Mouse (Mus musculus) left cerebral cortex, postnatal 10 days (tissue): ENCODE results near the gene Isyna1. TPM values are rescaled to one million over a fixed set of nuclear protein-coding genes. Genes with fewer than 3 reads are reported as not detected.

ENCODE experiments used
- DNase-seq, 2 experiments: peaks; one replicate each; pipeline ENCODE4 v3.0.0; 2021 to 2022; ENCODE audit warnings: low spot score in 2 of 2, mixed read lengths in 1 of 2; ENCODE audit errors: extremely low spot score in 1 of 2
- intact Hi-C: fragments of 180-260 bp; cut with DNase I; formaldehyde crosslinking; loops from one replicate; pipeline ENCODE4 v1.15.1; 2025
- total RNA-seq, 2 experiments: library from RNA; stranded (reverse); gene quantifications; 2 replicates each; pipeline ENCODE4 v1.2.3; 2021

Gene Isyna1
- total RNA-seq, 2 experiments from 2014 or later = 46.6 to 53.2 TPM

GRCm38 (mm10) chr8:70638752-70639151 is 44.6 kb downstream of the Isyna1 start:
- DNase-seq = no peak
- intact Hi-C loops = no loop called here

GRCm38 (mm10) chr8:70643019-70643418 is 48.8 kb downstream of the Isyna1 start:
- DNase-seq = no peak
- intact Hi-C loops = no loop called here

GRCm38 (mm10) chr8:70644065-70644464 is 49.9 kb downstream of the Isyna1 start:
- intact Hi-C loops = no loop called here
- DNase-seq = no peak

- DNase-seq = no peak
- intact Hi-C loops = no loop called here
Measured at GRCm38 (mm10) chr8:70645501-70646224, 51.5 kb downstream of the Isyna1 start.

GRCm38 (mm10) chr8:70646369-70646768 is 52.2 kb downstream of the Isyna1 start:
- DNase-seq = no peak
- intact Hi-C loops = no loop called here

- intact Hi-C loops = no loop called here
- DNase-seq = no peak
Measured at GRCm38 (mm10) chr8:70646775-70647174, 52.6 kb downstream of the Isyna1 start.

Other genes starting within 250 kb of the Isyna1 start
- gene Upf1, start 241.1 kb upstream of the Isyna1 start, total RNA-seq = 10 to 100 TPM; 46.9 to 48.1 TPM
- under 1 TPM in 1 of 2 experiments, not detected in 1; 0.14 TPM for gene Comp, start 220.8 kb upstream of the Isyna1 start, total RNA-seq
- 100 to 1,000 TPM in 1 of 2 experiments, 10 to 100 TPM in 1; 98.8 to 105 TPM for gene Crtc1, start 154.8 kb upstream of the Isyna1 start, total RNA-seq
- gene Klhl26, start 117.4 kb upstream of the Isyna1 start, total RNA-seq = 10 to 100 TPM; 33.1 to 33.8 TPM
- gene Tmem59l, start 107.0 kb upstream of the Isyna1 start, total RNA-seq = 100 to 1,000 TPM; 146 to 159 TPM
- gene Crlf1, start 101.2 kb upstream of the Isyna1 start, total RNA-seq = 1 to 10 TPM; 7.0 to 9.5 TPM
- gene Rex1bd, start 87.6 kb upstream of the Isyna1 start, total RNA-seq = 100 to 1,000 TPM in 1 of 2 experiments, 10 to 100 TPM in 1; 95.1 to 106 TPM
- 1,000 to 10,000 TPM in 1 of 2 experiments, 100 to 1,000 TPM in 1; 991 to 1,007 TPM for gene Uba52, start 83.6 kb upstream of the Isyna1 start, total RNA-seq
- gene Fkbp8, start 66.6 kb upstream of the Isyna1 start, total RNA-seq = 100 to 1,000 TPM; 361 to 375 TPM
- 10 to 100 TPM; 37.5 to 41.2 TPM for gene Kxd1, start 66.4 kb upstream of the Isyna1 start, total RNA-seq
- gene Ell, start 54.9 kb upstream of the Isyna1 start, total RNA-seq = 10 to 100 TPM; 15.1 to 18.5 TPM
- gene Ssbp4, start 14.5 kb downstream of the Isyna1 start, total RNA-seq = 100 to 1,000 TPM; 236 to 250 TPM
- 1 to 10 TPM in 1 of 2 experiments, under 1 TPM in 1; 0.94 to 1.1 TPM for gene Lrrc25, start 21.8 kb downstream of the Isyna1 start, total RNA-seq
- gene Gdf15, start 38.1 kb downstream of the Isyna1 start, total RNA-seq = not detected
- 10 to 100 TPM; 11.5 to 15.9 TPM for gene Pgpep1, start 66.0 kb downstream of the Isyna1 start, total RNA-seq
- 10 to 100 TPM; 68.2 to 80.4 TPM for gene Lsm4, start 78.9 kb downstream of the Isyna1 start, total RNA-seq
- 100 to 1,000 TPM; 147 to 149 TPM for gene Jund, start 104.6 kb downstream of the Isyna1 start, total RNA-seq
- under 1 TPM in 1 of 2 experiments, not detected in 1; 0.19 TPM for gene Iqcn, start 109.1 kb downstream of the Isyna1 start, total RNA-seq
- gene Gm3336, start 124.2 kb downstream of the Isyna1 start, total RNA-seq = not detected
- gene Pde4c, start 129.3 kb downstream of the Isyna1 start, total RNA-seq = under 1 TPM; 0.49 to 0.61 TPM
- 100 to 1,000 TPM; 756 to 791 TPM for gene Rab3a, start 160.3 kb downstream of the Isyna1 start, total RNA-seq
- 10 to 100 TPM; 35.8 to 37.1 TPM for gene Mpv17l2, start 166.6 kb downstream of the Isyna1 start, total RNA-seq
- 100 to 1,000 TPM; 173 TPM for gene Pik3r2, start 182.3 kb downstream of the Isyna1 start, total RNA-seq
- gene Mast3, start 210.7 kb downstream of the Isyna1 start, total RNA-seq = 100 to 1,000 TPM; 115 to 117 TPM
- under 1 TPM; 0.13 to 0.28 TPM for gene Il12rb1, start 214.1 kb downstream of the Isyna1 start, total RNA-seq
- 10 to 100 TPM; 12.9 to 21.2 TPM for gene Arrdc2, start 245.3 kb downstream of the Isyna1 start, total RNA-seq